Mouse (Mus musculus) kidney, adult 2 months (tissue): Measurements from ENCODE around the gene Ubr3.

Experiments used
- CTCF ChIP-seq: fragments of 200-500 bp; conservative IDR thresholded peaks from 2 replicates; pipeline ENCODE4 v1.5.1; 2011; ENCODE audit warnings: low read depth, mild to moderate bottlenecking, control low read depth, low read length, moderate library complexity, mixed read lengths; ENCODE audit not compliant: insufficient read depth, insufficient read length
- POLR2A ChIP-seq: fragments of 200-500 bp; IDR thresholded peaks from one replicate; pipeline ENCODE4 v1.6.1; 2011; ENCODE audit warnings: low read depth, low read length, control low read depth

- TF ChIP-seq POLR2A (no peak), CTCF (peak; percentile 54)
These were observed 140.2 kb downstream of the Ubr3 start for GRCm38 (mm10) chr2:70037221-70037620.
